Mouse (Mus musculus) spleen, postnatal 4 days (tissue): ENCODE data around the gene Btbd6.

ENCODE experiments used
- DNase-seq, 2 experiments: peaks; one replicate each; pipeline ENCODE4 v3.0.0; 2022; ENCODE audit warnings: low spot score in 2 of 2

Gene Btbd6

DNA sequence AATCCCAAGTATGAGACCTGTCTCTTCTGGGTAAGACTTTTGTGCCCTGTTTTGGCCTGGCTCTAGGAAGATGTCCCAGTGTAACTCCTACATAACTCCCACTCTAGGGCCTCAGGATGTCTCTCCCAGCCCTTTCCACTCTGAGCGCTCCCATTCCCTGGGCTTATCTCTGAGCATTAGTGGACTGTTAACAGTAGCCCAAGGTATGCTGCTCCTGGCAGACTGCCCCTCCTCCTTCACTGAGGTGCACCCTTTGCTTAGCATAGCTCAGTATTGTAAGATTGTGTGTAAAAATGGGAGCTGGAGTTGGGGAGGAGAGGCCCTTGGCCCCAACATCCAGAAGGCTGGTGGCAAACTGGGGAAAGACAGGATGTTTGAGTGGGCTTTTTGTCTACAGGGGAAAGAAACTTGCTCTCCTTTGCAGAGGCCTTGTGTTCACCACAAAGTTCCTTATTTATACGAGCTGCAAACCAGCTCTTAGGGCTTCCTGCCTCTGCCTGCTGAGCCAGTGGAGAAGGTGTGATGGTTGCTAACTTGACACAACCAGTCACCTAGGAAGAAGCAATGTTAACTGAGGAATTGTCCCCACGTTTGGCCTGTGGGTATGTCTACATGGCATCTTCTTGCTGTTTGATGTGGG, 23.2 kb upstream of the Btbd6 start:
- DNase-seq = no peak

GRCm38 (mm10) chr12:112955800-112956199, 20.5 kb upstream of the Btbd6 start:
- peak; percentile 76 to 90 for DNase-seq

DNA sequence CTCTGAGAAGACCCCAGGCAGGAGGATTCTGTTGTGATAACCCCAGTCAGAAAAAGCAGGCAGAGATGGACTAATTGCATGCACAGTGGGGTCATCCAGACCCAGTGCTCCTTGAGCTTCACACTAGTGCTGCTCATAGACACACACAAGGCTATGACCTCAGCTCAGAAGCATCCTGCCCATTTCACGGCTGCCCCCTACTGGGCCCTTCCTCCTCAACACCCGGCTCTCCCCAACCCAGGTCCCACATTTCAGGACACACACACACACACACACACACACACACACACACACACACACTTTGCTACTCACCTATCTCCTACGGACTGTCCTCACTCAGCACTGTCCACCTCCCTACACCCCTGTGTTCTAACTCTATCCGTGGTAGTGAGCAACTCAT, 18.0 kb upstream of the Btbd6 start:
- DNase-seq = no peak

GRCm38 (mm10) chr12:112959421-112959820, 16.9 kb upstream of the Btbd6 start:
- DNase-seq = no peak

DNA sequence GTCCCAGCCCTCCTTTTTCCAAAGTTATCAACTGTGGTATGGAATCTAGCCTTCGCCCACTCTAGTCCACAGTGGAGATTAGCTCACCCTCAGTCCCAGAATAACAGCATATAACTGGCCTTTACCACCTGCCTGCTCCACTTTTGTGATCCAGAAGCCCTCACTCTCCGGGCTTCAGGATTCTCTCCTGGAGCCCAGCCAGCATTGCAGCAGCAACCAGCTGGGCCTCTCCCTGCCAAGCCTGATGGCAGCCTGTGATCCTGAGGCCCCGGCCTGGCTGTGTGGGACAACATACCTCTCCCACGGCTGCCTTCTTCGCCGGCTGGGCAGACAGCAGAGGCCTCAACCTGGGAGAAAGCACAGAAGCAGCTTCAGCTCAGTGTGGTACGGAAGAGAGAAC, 14.9 kb upstream of the Btbd6 start:
- DNase-seq = no peak

DNA sequence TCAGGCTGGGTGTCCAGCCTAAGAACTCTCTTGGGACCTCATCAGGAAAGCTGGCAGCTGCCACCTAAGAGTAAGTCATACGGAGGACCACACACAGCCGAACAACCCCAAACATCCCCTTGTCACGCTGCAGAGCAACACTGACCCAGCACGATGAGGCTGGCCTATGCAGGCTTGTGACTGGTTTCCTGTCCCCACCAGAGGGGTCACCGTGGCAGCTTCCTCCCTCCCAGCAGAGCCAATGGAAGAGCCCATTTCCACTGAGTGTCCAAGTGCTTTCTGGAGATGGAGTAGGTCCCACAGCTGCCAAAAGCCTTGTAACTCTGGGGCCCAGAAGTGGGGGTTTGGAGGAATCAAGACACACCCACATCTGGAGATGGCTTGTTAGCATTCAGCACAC, 14.4 kb upstream of the Btbd6 start:
- no peak for DNase-seq

DNA sequence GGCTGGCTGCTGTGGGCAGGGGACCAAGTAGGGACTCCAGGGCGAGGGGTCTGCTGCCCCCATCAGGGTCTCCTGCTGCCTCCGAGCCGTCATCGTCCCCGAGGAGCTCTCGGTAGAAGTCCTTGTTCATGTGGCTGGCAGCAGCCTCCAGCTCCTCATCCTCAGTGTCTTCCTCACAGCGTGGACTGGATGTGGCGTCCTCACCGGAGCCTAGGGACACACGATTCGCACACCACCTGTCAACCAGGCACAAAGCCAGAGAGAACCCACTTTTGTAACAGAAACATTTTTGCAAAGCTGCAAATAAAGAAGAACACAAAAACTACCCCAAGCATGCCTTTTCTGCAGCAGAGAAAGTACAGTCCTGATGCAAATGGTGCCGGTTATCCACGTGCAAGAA, 10.5 kb upstream of the Btbd6 start:
- DNase-seq = no peak

DNA sequence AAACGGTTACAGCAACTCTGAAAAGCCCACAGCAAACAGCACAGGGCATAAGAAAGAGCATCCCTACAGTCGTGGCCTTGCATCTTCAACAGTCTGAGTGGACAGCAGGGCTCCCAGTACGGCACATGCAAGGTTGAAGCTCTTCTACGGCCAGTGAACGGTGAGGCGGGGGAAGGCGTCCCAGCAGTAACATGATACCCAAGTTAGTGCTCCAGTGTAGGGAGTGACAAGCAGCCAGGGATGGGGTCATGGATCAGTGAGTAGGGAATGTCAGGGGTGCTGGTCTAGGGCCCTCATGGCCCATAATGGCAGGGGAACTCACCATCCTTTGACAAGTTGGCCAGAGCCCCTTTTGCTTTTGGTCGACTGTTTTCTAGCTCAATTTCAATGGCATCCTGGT, 7.3 kb upstream of the Btbd6 start:
- no peak for DNase-seq

DNA sequence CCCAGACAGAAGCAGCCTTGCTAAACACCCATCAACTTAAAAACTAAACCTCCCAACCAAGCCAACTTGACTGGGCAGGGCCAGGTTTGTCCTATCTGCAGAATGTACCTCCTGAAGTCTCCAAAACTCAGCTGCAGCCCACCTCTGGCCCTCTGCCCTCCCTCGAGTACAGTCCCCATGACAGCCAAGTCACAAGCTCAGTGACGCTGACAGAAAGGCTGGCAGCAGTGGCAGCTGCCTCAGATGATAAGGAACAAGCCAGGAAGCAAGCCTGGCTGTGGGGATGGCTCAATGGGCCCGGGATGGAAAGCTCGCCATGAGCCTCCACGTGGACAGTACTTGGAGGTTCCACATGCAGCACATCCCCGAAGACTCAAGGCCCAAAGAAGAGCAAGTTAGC, 6.7 kb upstream of the Btbd6 start:
- DNase-seq = no peak

GRCm38 (mm10) chr12:112974736-112975135, 1.5 kb upstream of the Btbd6 start:
- DNase-seq = no peak

DNA sequence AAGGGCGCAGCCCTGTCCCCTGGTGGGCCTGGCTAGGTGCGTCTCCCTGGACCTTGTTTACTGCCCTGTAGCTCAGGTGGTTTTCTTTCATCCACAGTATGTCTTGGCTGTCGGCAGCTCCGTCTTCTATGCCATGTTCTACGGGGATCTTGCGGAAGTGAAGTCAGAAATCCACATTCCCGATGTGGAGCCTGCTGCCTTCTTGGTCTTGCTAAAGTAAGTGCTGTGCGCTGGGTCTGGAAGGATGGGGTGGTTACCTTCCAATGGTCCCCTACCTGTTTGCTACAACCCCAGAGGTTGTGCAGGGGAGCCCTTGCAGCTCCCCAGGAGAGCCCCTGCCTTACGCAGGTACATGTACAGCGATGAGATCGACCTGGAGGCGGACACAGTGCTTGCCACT, 874 bp downstream of the Btbd6 start:
- DNase-seq = no peak

GRCm38 (mm10) chr12:112982031-112982430, 5.7 kb downstream of the Btbd6 start:
- DNase-seq = no peak

- DNase-seq = no peak
Measured at GRCm38 (mm10) chr12:112985346-112985745, 9.1 kb downstream of the Btbd6 start.

DNA sequence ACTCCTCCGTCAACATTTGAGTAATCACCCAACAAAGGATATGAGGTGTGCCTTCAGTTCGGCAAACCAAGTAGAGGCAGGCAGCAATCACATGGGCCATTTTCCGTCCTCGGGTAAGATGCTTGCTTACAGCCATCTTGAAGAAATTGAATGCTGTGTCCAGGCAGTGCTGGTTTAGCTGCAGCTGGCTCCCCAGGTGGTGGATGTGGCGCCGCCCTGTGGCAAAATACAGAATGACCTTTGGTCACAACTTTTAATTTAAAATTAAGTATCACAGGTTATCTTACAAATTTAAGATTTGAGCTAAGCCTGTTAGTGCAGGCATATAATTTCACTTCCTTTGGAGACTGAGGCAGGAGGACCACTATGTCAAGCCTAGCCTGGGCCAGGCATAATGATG, 11.6 kb downstream of the Btbd6 start:
- DNase-seq = peak; percentile 59 to 80

- DNase-seq = no peak
Measured at GRCm38 (mm10) chr12:112990706-112991405, 14.6 kb downstream of the Btbd6 start.

DNA sequence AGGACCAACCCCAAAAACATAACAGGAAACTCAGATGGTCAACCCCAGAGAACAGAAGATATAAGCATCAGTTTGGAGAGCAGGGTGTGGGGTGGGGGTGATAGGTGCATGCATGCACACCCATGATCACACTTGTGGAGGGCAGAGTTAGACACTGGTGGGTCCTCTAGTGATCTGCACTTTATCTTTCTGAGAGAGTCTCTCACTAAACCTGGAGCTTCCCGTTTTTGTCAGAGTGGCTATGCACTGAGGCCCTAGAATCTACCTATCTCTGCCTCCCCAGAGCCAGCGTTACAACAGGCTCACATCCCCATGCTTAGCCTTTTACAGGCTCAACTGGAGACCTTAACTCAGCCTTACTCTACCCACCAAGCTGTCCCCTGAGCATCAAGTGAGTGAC, 15.2 kb downstream of the Btbd6 start:
- no peak for DNase-seq

DNA sequence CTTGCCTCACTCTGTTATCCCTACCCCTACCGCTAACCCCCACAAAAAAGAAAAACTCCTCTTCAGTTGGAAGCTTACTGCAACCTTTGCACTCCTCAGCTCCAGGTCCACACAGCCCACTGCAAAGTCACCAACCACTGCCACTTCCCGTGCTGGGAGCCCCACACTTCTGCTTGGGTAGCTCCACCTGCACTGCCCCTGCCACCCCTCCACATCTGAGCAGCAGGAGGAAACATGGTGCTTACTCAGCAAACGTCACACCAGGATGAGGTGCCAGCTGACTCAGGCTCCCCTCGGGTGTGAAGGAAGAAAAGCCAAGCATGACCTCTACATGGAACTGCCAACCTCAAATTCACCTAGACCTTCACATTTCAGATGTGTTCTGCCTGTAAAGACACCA, 17.9 kb downstream of the Btbd6 start:
- DNase-seq = no peak

DNA sequence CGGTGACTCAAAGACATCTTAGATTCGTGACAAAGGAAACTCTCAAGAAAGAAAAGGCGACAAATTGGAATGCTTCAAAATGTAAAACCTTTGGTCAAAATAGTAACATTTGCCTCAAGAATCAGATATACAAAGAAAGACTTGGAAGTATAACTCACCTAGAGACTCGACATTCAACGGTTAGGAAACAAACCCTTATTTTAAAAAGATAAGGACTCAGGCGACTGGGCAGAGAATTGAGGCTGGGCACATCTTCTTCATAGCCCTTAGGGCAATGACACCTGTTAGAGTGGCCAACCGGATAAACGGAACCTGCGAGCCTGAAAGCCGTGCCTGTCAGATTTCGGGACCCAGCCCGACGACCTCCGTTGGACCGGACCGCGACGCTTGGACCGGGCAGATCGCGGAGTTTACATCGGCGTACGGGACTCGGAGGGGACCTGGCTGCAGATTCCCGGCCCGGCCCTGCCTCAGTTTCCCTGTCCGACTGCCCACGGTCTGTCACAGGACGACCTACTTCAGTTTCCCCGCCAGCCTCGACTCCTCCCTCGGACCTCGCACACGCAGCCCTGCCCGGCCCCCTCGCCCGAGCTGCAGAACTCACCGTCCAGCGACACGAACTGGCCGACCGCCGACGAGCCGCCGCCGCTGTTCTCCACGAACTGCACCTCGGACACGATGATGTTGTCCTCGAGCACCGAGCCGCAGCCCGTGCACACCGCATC, 23.4 kb downstream of the Btbd6 start:
- no peak for DNase-seq

- DNase-seq = peak; percentile 97 to 98
Measured at GRCm38 (mm10) chr12:113000294-113001132, 24.2 kb downstream of the Btbd6 start, which contains the start of gene Brf1. Gene Brf1, minus strand, starts transcription at chr12:113000704.

DNA sequence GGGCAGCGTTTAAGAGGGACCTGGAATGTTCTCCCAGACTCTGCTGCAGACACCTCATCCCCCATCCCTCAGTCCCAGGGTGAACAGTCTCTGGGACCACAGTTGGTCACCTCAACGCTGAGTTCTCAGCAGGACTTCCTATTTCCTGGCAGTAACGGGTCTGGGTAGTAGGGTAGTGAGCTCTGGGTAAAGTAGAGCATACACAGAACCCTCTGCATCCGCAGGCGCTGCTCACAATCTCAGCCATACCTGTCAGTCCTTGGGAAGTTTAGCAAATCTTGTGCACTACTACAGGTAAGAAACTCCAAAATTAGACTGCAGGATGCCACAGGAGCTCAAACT, 24.8 kb downstream of the Btbd6 start:
- DNase-seq = no peak

DNA sequence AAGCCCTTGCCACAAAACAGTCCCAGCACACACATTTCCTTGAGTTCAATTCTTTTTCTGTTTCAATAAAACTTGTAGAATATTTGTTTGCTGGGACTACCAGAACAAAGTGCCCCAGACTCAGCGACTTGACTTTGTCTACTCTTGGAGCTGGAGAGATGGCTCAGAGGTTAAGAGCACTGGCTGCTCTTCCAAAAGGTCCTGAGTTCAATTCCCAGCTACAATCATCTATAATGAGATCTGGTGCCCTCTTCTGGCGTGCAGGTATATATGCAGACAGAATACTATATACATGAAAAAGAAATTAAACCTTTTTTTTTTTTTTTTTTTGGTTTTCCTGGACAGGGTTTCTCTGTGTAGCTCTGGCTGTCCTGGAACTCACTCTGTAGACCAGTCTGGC, 26.4 kb downstream of the Btbd6 start:
- DNase-seq = no peak

GRCm38 (mm10) chr12:113004011-113004410, 27.7 kb downstream of the Btbd6 start:
- DNase-seq = no peak
